Mouse (Mus musculus) midbrain, embryonic 13.5 days (tissue): ENCODE measurements around the gene Gpank1. TPM values are rescaled to one million over a fixed set of nuclear protein-coding genes. Genes with fewer than 3 reads are reported as not detected.

Experiments used
- ATAC-seq: fragments of 200-750 bp; cut with Nextera tagmentation; 2 replicates; pipeline ENCODE4 v1.8.0; 2017; ENCODE audit warnings: mild to moderate bottlenecking, moderate TSS enrichment, moderate library complexity
- H3K27ac ChIP-seq: fragments of 300-500 bp; sonication (generic); 2 replicates; pipeline ENCODE4 v1.5.1; 2015; ENCODE audit warnings: inconsistent platforms, mild to moderate bottlenecking, moderate library complexity
- H3K27me3 ChIP-seq: fragments of 300-500 bp; sonication (generic); 2 replicates; pipeline ENCODE4 v1.6.1; 2015; ENCODE audit warnings: mild to moderate bottlenecking, inconsistent platforms
- H3K36me3 ChIP-seq: fragments of 300-500 bp; sonication (generic); 2 replicates; pipeline ENCODE4 v1.6.1; 2015; ENCODE audit warnings: mild to moderate bottlenecking, inconsistent platforms
- H3K4me1 ChIP-seq: fragments of 300-500 bp; sonication (generic); replicated peaks from 2 replicates; pipeline ENCODE4 v1.6.1; 2015; ENCODE audit warnings: inconsistent platforms
- H3K4me2 ChIP-seq: fragments of 300-500 bp; sonication (generic); replicated peaks from 2 replicates; pipeline ENCODE4 v1.6.1; 2015; ENCODE audit warnings: moderate library complexity, mild to moderate bottlenecking, inconsistent platforms
- H3K4me3 ChIP-seq: fragments of 300-500 bp; sonication (generic); replicated peaks from 2 replicates; pipeline ENCODE4 v1.5.1; 2015; ENCODE audit warnings: mild to moderate bottlenecking, inconsistent platforms
- H3K9ac ChIP-seq: fragments of 300-500 bp; sonication (generic); replicated peaks from 2 replicates; pipeline ENCODE4 v1.6.1; 2015; ENCODE audit warnings: mild to moderate bottlenecking, inconsistent platforms
- H3K9me3 ChIP-seq: fragments of 300-500 bp; sonication (generic); 2 replicates; pipeline ENCODE4 v1.6.1; 2016; ENCODE audit warnings: mild to moderate bottlenecking, inconsistent platforms
- WGBS: fragments of 180-500 bp; shearing (Covaris S2); methylation state at CpG from one replicate; pipeline ENCODE4 v1.1.7; 2015; 5-methylcytosine and 5-hydroxymethylcytosine counted together
- polyA plus RNA-seq: library from polyadenylated mRNA; unstranded; fragments of >200 nt; fragmentation: Nextera tagmentation; extraction: Ambion mirVana; gene quantifications from 2 replicates; pipeline ENCODE4 v1.2.1, GENCODE M21; 2015

The Gpank1 gene
- polyA plus RNA-seq, result 27.1 and 30.4 TPM in 2 replicates

- peak; percentile 96 for ATAC-seq
- H3K9ac ChIP-seq, result peak within 1 kb of the TSS; percentile 97
- H3K9me3 ChIP-seq, result no peaks in the 10 kb centered on the region
- H3K4me3 ChIP-seq, result peak within 1 kb of the TSS; percentile 94
- H3K4me1 ChIP-seq, result peaks cover 36% of the 10 kb centered on the region
- peak within 1 kb of the TSS; percentile 98 for H3K4me2 ChIP-seq
- no peaks in the 10 kb centered on the region for H3K27me3 ChIP-seq
- under 1% methylated on average over 50 of the region's 50 CpGs for WGBS
- peaks cover 47% of the 10 kb centered on the region for H3K36me3 ChIP-seq
- H3K27ac ChIP-seq, result peak within 1 kb of the TSS; percentile 94
These were observed at the start of gene Gpank1 for GRCm38 (mm10) chr17:35121143-35121799. TSS of gene Gpank1 (plus strand) at chr17:35121455.

- Histone ChIP-seq H3K9me3 (no peaks in the 10 kb centered on the region), H3K27me3 (0 out of 2 replicates have a peak, but pooled peaks cover 3% of the 10 kb centered on the region), H3K36me3 (no peaks in the 10 kb centered on the region), H3K9ac (no peak overlapping the region), H3K27ac (no peak overlapping the region), H3K4me1 (peaks cover 20% of the 10 kb centered on the region), H3K4me2 (no peak overlapping the region), H3K4me3 (no peak overlapping the region)
- no peak for ATAC-seq
- WGBS, result 56% methylated on average over 17 of the region's 17 CpGs
These were observed 47.2 kb upstream of the Gpank1 start for GRCm38 (mm10) chr17:35074097-35074496.

GRCm38 (mm10) chr17:35076507-35077176 is 44.6 kb upstream of the Gpank1 start, which contains the start of gene Ly6g6e:
TSS of gene Ly6g6e (plus strand) at chr17:35076902.
- no peaks in the 10 kb centered on the region for H3K27me3 ChIP-seq
- no peaks in the 10 kb centered on the region for H3K36me3 ChIP-seq
- H3K27ac ChIP-seq, result no peak within 1 kb of the TSS
- H3K9ac ChIP-seq, result peak within 1 kb of the TSS; percentile 37; the same call in 1 of the 2 replicates
- no peaks in the 10 kb centered on the region for H3K9me3 ChIP-seq
- H3K4me1 ChIP-seq, result peaks cover 20% of the 10 kb centered on the region
- WGBS, result 42% methylated on average over 10 of the region's 10 CpGs
- peak within 1 kb of the TSS; percentile 21 for H3K4me3 ChIP-seq
- ATAC-seq, result 0 out of 2 replicates have a peak, but pooled peaks have one; percentile 45
- H3K4me2 ChIP-seq, result peak within 1 kb of the TSS; percentile 46

GRCm38 (mm10) chr17:35077285-35077684 is 44.0 kb upstream of the Gpank1 start:
- Histone ChIP-seq H3K4me2 (peak overlapping the region; percentile 46), H3K4me3 (peak overlapping the region; percentile 21; the same call in 1 of the 2 replicates), H3K9me3 (no peaks in the 10 kb centered on the region), H3K9ac (peak overlapping the region; percentile 37; the same call in 1 of the 2 replicates), H3K36me3 (no peaks in the 10 kb centered on the region), H3K27me3 (no peaks in the 10 kb centered on the region), H3K27ac (no peak overlapping the region), H3K4me1 (peaks cover 20% of the 10 kb centered on the region)
- 35% methylated on average over 2 of the region's 2 CpGs for WGBS
- ATAC-seq, result 0 out of 2 replicates have a peak, but pooled peaks have one; percentile 24

- Histone ChIP-seq H3K4me2 (peak within 1 kb of the TSS; percentile 46), H3K9ac (peak within 1 kb of the TSS; percentile 37; the same call in 1 of the 2 replicates), H3K4me1 (peaks cover 20% of the 10 kb centered on the region), H3K27me3 (no peaks in the 10 kb centered on the region), H3K36me3 (no peaks in the 10 kb centered on the region), H3K27ac (no peak within 1 kb of the TSS), H3K9me3 (no peaks in the 10 kb centered on the region), H3K4me3 (peak within 1 kb of the TSS; percentile 21)
- 11% methylated on average over 13 of the region's 14 CpGs for WGBS
- ATAC-seq, result peak; percentile 48; the same call in 1 of the 2 replicates
These were observed 43.4 kb upstream of the Gpank1 start, which contains the start of gene Ly6g6d for GRCm38 (mm10) chr17:35077786-35078233. TSS of gene Ly6g6d (minus strand) at chr17:35078065.

GRCm38 (mm10) chr17:35079778-35080177 is 41.5 kb upstream of the Gpank1 start:
- no peak overlapping the region for H3K27ac ChIP-seq
- no peaks in the 10 kb centered on the region for H3K9me3 ChIP-seq
- peaks cover 20% of the 10 kb centered on the region for H3K4me1 ChIP-seq
- 0 out of 2 replicates have a peak overlapping the region, but pooled peaks have one; percentile 14 for H3K9ac ChIP-seq
- WGBS, result 69% methylated on average over 9 of the region's 9 CpGs
- no peak overlapping the region for H3K4me3 ChIP-seq
- ATAC-seq, result no peak
- H3K27me3 ChIP-seq, result no peaks in the 10 kb centered on the region
- no peaks in the 10 kb centered on the region for H3K36me3 ChIP-seq
- H3K4me2 ChIP-seq, result no peak overlapping the region

GRCm38 (mm10) chr17:35080248-35080647 is 41.0 kb upstream of the Gpank1 start:
- Histone ChIP-seq H3K4me1 (peaks cover 20% of the 10 kb centered on the region), H3K27ac (no peak overlapping the region), H3K9ac (0 out of 2 replicates have a peak overlapping the region, but pooled peaks have one; percentile 14), H3K9me3 (no peaks in the 10 kb centered on the region), H3K4me3 (no peak overlapping the region), H3K36me3 (no peaks in the 10 kb centered on the region), H3K4me2 (no peak overlapping the region), H3K27me3 (no peaks in the 10 kb centered on the region)
- WGBS, result 71% methylated on average over 6 of the region's 6 CpGs
- no peak for ATAC-seq

GRCm38 (mm10) chr17:35080710-35081109 is 40.5 kb upstream of the Gpank1 start:
- no peaks in the 10 kb centered on the region for H3K36me3 ChIP-seq
- H3K4me3 ChIP-seq, result no peak overlapping the region
- peaks cover 20% of the 10 kb centered on the region for H3K4me1 ChIP-seq
- H3K27ac ChIP-seq, result no peak overlapping the region
- H3K9me3 ChIP-seq, result no peaks in the 10 kb centered on the region
- no peak for ATAC-seq
- peaks cover 1% of the 10 kb centered on the region; the same call in 1 of the 2 replicates for H3K27me3 ChIP-seq
- H3K9ac ChIP-seq, result peak overlapping the region; percentile 28; the same call in 1 of the 2 replicates
- WGBS, result 76% methylated on average over 4 of the region's 4 CpGs
- H3K4me2 ChIP-seq, result no peak overlapping the region

GRCm38 (mm10) chr17:35082841-35083576 is 38.2 kb upstream of the Gpank1 start:
- H3K4me2 ChIP-seq, result no peak overlapping the region
- H3K4me3 ChIP-seq, result no peak overlapping the region
- peaks cover 3% of the 10 kb centered on the region; the same call in 1 of the 2 replicates for H3K27me3 ChIP-seq
- no peak overlapping the region for H3K27ac ChIP-seq
- H3K9ac ChIP-seq, result no peak overlapping the region
- no peak for ATAC-seq
- peaks cover 3% of the 10 kb centered on the region for H3K4me1 ChIP-seq
- H3K9me3 ChIP-seq, result no peaks in the 10 kb centered on the region
- H3K36me3 ChIP-seq, result no peaks in the 10 kb centered on the region
- WGBS, result 84% methylated on average over 16 of the region's 16 CpGs

- Histone ChIP-seq H3K36me3 (no peaks in the 10 kb centered on the region), H3K9me3 (no peaks in the 10 kb centered on the region), H3K9ac (no peak overlapping the region), H3K4me1 (no peaks in the 10 kb centered on the region), H3K27me3 (peaks cover 3% of the 10 kb centered on the region; the same call in 1 of the 2 replicates), H3K27ac (no peak overlapping the region), H3K4me3 (no peak overlapping the region), H3K4me2 (no peak overlapping the region)
- ATAC-seq, result no peak
- WGBS, result 88% methylated on average over 3 of the region's 3 CpGs
These were observed 37.2 kb upstream of the Gpank1 start for GRCm38 (mm10) chr17:35083929-35084497.

GRCm38 (mm10) chr17:35085208-35085865 is 35.9 kb upstream of the Gpank1 start, which contains the start of gene Ly6g6f:
TSS of gene Ly6g6f (minus strand) at chr17:35085610.
- H3K4me3 ChIP-seq, result no peak within 1 kb of the TSS
- H3K9ac ChIP-seq, result no peak within 1 kb of the TSS
- H3K4me2 ChIP-seq, result no peak within 1 kb of the TSS
- ATAC-seq, result no peak
- H3K4me1 ChIP-seq, result peaks cover 8% of the 10 kb centered on the region
- no peak within 1 kb of the TSS for H3K27ac ChIP-seq
- 83% methylated on average over 7 of the region's 7 CpGs for WGBS
- H3K27me3 ChIP-seq, result peaks cover 3% of the 10 kb centered on the region; the same call in 1 of the 2 replicates
- no peaks in the 10 kb centered on the region for H3K9me3 ChIP-seq
- H3K36me3 ChIP-seq, result no peaks in the 10 kb centered on the region
